Mouse (Mus musculus) bone marrow, adult 2 months (tissue): ENCODE results near the gene Edn2. TPM values are rescaled to one million over a fixed set of nuclear protein-coding genes. Genes with fewer than 3 reads are reported as not detected.

ENCODE experiments used
- H3K27ac ChIP-seq: fragments of 200-500 bp; 2 replicates; pipeline ENCODE4 v1.5.1; 2012; ENCODE audit warnings: low read depth, mild to moderate bottlenecking, control low read depth, inconsistent platforms, low read length; ENCODE audit not compliant: control insufficient read depth, poor library complexity, insufficient read depth
- H3K4me1 ChIP-seq: fragments of 200-500 bp; 2 replicates; pipeline ENCODE4 v1.6.1; 2011; ENCODE audit warnings: low read length; ENCODE audit not compliant: control insufficient read depth, insufficient read depth
- H3K4me3 ChIP-seq: fragments of 200-500 bp; replicated peaks from 2 replicates; pipeline ENCODE3; 2011; ENCODE audit warnings: mild to moderate bottlenecking, low read depth, low read length, control low read depth; ENCODE audit not compliant: control insufficient read depth
- CTCF ChIP-seq: fragments of 200-500 bp; IDR thresholded peaks from 2 replicates; pipeline ENCODE4 v1.5.1; 2011; ENCODE audit warnings: low read length, control low read depth; ENCODE audit not compliant: control insufficient read depth, insufficient read depth
- POLR2A ChIP-seq: fragments of 200-500 bp; IDR thresholded peaks from 2 replicates; pipeline ENCODE4 v1.6.1; 2011; ENCODE audit warnings: low read depth, mild to moderate bottlenecking, control low read depth, low read length, borderline replicate concordance; ENCODE audit not compliant: control insufficient read depth
- WGBS: fragments of 180-500 bp; shearing (Covaris S2); methylation state at CpG from one replicate; pipeline ENCODE4 v1.1.7; 2018; 5-methylcytosine and 5-hydroxymethylcytosine counted together
- polyA plus RNA-seq: library from polyadenylated mRNA; stranded (reverse); fragments of >200 nt; gene quantifications from 2 replicates; pipeline ENCODE4 v1.2.4, GENCODE M21; 2011; ENCODE audit warnings: low replicate concordance; ENCODE audit not compliant: missing spikeins, insufficient read depth, insufficient read length

Edn2 gene
- polyA plus RNA-seq, 1 experiment: not detected

GRCm38 (mm10) chr4:120148291-120149141, 12.5 kb upstream of the Edn2 start:
- H3K27ac ChIP-seq: no peak overlapping the region
- no peaks in the 10 kb centered on the region for H3K4me1 ChIP-seq
- 8% methylated on average over 45 of the region's 45 CpGs for WGBS
- no peak overlapping the region for H3K4me3 ChIP-seq
- no peak for TF ChIP-seq POLR2A
- TF ChIP-seq CTCF: 0 out of 2 replicates have a peak, but pooled peaks have one; percentile 3

- TF ChIP-seq POLR2A (no peak), CTCF (peak; percentile 19; the same call in 1 of the 2 replicates)
- no peak overlapping the region for H3K4me3 ChIP-seq
- no peaks in the 10 kb centered on the region for H3K4me1 ChIP-seq
- WGBS: 32% methylated on average over 3 of the region's 3 CpGs
- no peak overlapping the region for H3K27ac ChIP-seq
Observed at GRCm38 (mm10) chr4:120149142-120149524, 11.9 kb upstream of the Edn2 start.

GRCm38 (mm10) chr4:120150345-120150920, 10.6 kb upstream of the Edn2 start:
- Histone ChIP-seq H3K27ac (no peak overlapping the region), H3K4me1 (no peaks in the 10 kb centered on the region), H3K4me3 (no peak overlapping the region)
- no peak for TF ChIP-seq POLR2A
- TF ChIP-seq CTCF: no peak
- WGBS: 64% methylated on average over 6 of the region's 6 CpGs

GRCm38 (mm10) chr4:120151906-120152305, 9.1 kb upstream of the Edn2 start:
- Histone ChIP-seq H3K27ac (no peak overlapping the region), H3K4me1 (no peaks in the 10 kb centered on the region), H3K4me3 (no peak overlapping the region)
- TF ChIP-seq CTCF: no peak
- TF ChIP-seq POLR2A: no peak
- WGBS: 84% methylated on average over 6 of the region's 6 CpGs

- Histone ChIP-seq H3K4me1 (no peaks in the 10 kb centered on the region), H3K27ac (no peak overlapping the region), H3K4me3 (no peak overlapping the region)
- TF ChIP-seq CTCF (peak; percentile 28; the same call in 1 of the 2 replicates), POLR2A (no peak)
- 66% methylated on average over 4 of the region's 4 CpGs for WGBS
Observed at GRCm38 (mm10) chr4:120152648-120153047, 8.4 kb upstream of the Edn2 start.

GRCm38 (mm10) chr4:120153736-120154135, 7.3 kb upstream of the Edn2 start:
- no peak overlapping the region for H3K27ac ChIP-seq
- H3K4me1 ChIP-seq: no peaks in the 10 kb centered on the region
- TF ChIP-seq CTCF: no peak
- no peak for TF ChIP-seq POLR2A
- H3K4me3 ChIP-seq: no peak overlapping the region
- 76% methylated on average over 3 of the region's 3 CpGs for WGBS

- H3K4me3 ChIP-seq: no peak overlapping the region
- TF ChIP-seq CTCF (no peak), POLR2A (no peak)
- H3K27ac ChIP-seq: no peak overlapping the region
- WGBS: 77% methylated on average over 5 of the region's 5 CpGs
- no peaks in the 10 kb centered on the region for H3K4me1 ChIP-seq
Observed at GRCm38 (mm10) chr4:120158714-120159310, 2.2 kb upstream of the Edn2 start.

- Histone ChIP-seq H3K4me3 (no peak overlapping the region), H3K27ac (no peak overlapping the region), H3K4me1 (no peaks in the 10 kb centered on the region)
- WGBS: 80% methylated on average over 8 of the region's 8 CpGs
- TF ChIP-seq POLR2A (no peak), CTCF (no peak)
Observed at GRCm38 (mm10) chr4:120162586-120162985, 1.6 kb downstream of the Edn2 start.
